Mouse (Mus musculus) erythroblast, embryonic 14.5 days (primary cell): ENCODE data around the gene Axin2. TPM values are rescaled to one million over a fixed set of nuclear protein-coding genes. Genes with fewer than 3 reads are reported as not detected.
A peak's percentile ranks its signal among the peaks of the same experiment; 100 is the strongest.
"Not testable (repeated sequence)": the region's sequence is repeated elsewhere in the genome, so short reads cannot be mapped to it uniquely, and the experiment has no call there.

Source experiments
- H3K27me3 ChIP-seq: 2 replicates; pipeline ENCODE4 v1.6.1; 2012; ENCODE audit warnings: inconsistent platforms; ENCODE audit not compliant: control insufficient read depth
- H3K36me3 ChIP-seq: 2 replicates; pipeline ENCODE4 v1.6.1; 2012; ENCODE audit warnings: mild to moderate bottlenecking, inconsistent platforms; ENCODE audit not compliant: control insufficient read depth
- H3K4me1 ChIP-seq: 2 replicates; pipeline ENCODE4 v1.6.1; 2012; ENCODE audit warnings: inconsistent platforms; ENCODE audit not compliant: control insufficient read depth
- H3K4me3 ChIP-seq: replicated peaks from 2 replicates; pipeline ENCODE3; 2012; ENCODE audit warnings: moderate library complexity, mild to moderate bottlenecking, inconsistent platforms
- H3K9me3 ChIP-seq: 2 replicates; pipeline ENCODE4 v1.6.1; 2012; ENCODE audit warnings: low read length, inconsistent platforms, mixed read lengths; ENCODE audit not compliant: control insufficient read depth
- GATA1 ChIP-seq: IDR thresholded peaks from 2 replicates; pipeline ENCODE4 v1.6.1; 2012; ENCODE audit warnings: low read length, inconsistent platforms, mixed read lengths
- TAL1 ChIP-seq: IDR thresholded peaks from 3 replicates; pipeline ENCODE4 v1.6.1; 2012; ENCODE audit warnings: low read length, inconsistent platforms, mixed read lengths
- polyA plus RNA-seq: library from polyadenylated mRNA; stranded (reverse); fragments of >175 nt; gene quantifications from 2 replicates; pipeline ENCODE4 v1.2.3, GENCODE M21; 2012

The Axin2 gene
- polyA plus RNA-seq: 0.01 and 0.03 TPM in 2 replicates

- peaks cover 4% of the 10 kb centered on the region for H3K9me3 ChIP-seq
- TF ChIP-seq GATA1 (no peak), TAL1 (no peak)
- peaks cover 65% of the 10 kb centered on the region for H3K27me3 ChIP-seq
- H3K36me3 ChIP-seq: no peaks in the 10 kb centered on the region
- no peaks in the 10 kb centered on the region; the same call in 1 of the 2 replicates for H3K4me1 ChIP-seq
- peak within 1 kb of the TSS; percentile 51 for H3K4me3 ChIP-seq
These were observed at the start of gene Axin2 for GRCm38 (mm10) chr11:108920158-108920635. Axin2 (plus strand) TSS chr11:108920349.

GRCm38 (mm10) chr11:108871284-108871683, 48.9 kb upstream of the Axin2 start:
- H3K27me3 ChIP-seq, H3K4me1 ChIP-seq: not testable (repeated sequence)

GRCm38 (mm10) chr11:108871748-108872147, 48.4 kb upstream of the Axin2 start:
- H3K36me3 ChIP-seq: no peaks in the 10 kb centered on the region
- no peak for TF ChIP-seq GATA1
- no peak for TF ChIP-seq TAL1
- no peaks in the 10 kb centered on the region for H3K27me3 ChIP-seq
- H3K4me3 ChIP-seq: no peak overlapping the region
- H3K9me3 ChIP-seq: no peaks in the 10 kb centered on the region
- no peaks in the 10 kb centered on the region for H3K4me1 ChIP-seq

More at GRCm38 (mm10) chr11:108871284-108871683, 48.9 kb upstream of the Axin2 start:
- H3K9me3 ChIP-seq, H3K36me3 ChIP-seq, H3K4me3 ChIP-seq: not testable (repeated sequence)

GRCm38 (mm10) chr11:108876633-108877205, 43.4 kb upstream of the Axin2 start:
- Histone ChIP-seq H3K4me3 (no peak overlapping the region), H3K4me1 (no peaks in the 10 kb centered on the region), H3K36me3 (no peaks in the 10 kb centered on the region), H3K9me3 (no peaks in the 10 kb centered on the region), H3K27me3 (no peaks in the 10 kb centered on the region)
- TF ChIP-seq GATA1: no peak
- TF ChIP-seq TAL1: no peak

GRCm38 (mm10) chr11:108877520-108877919, 42.6 kb upstream of the Axin2 start:
- TF ChIP-seq TAL1 (no peak), GATA1 (no peak)
- Histone ChIP-seq H3K4me1 (no peaks in the 10 kb centered on the region), H3K4me3 (no peak overlapping the region), H3K36me3 (no peaks in the 10 kb centered on the region), H3K9me3 (no peaks in the 10 kb centered on the region), H3K27me3 (no peaks in the 10 kb centered on the region)

GRCm38 (mm10) chr11:108880546-108880945, 39.6 kb upstream of the Axin2 start:
- H3K27me3 ChIP-seq: no peaks in the 10 kb centered on the region
- H3K9me3 ChIP-seq: no peaks in the 10 kb centered on the region
- H3K4me3 ChIP-seq: no peak overlapping the region
- H3K36me3 ChIP-seq: no peaks in the 10 kb centered on the region
- H3K4me1 ChIP-seq: no peaks in the 10 kb centered on the region
- TF ChIP-seq TAL1 (no peak), GATA1 (no peak)

- Histone ChIP-seq H3K4me1 (no peaks in the 10 kb centered on the region), H3K4me3 (no peak overlapping the region), H3K9me3 (no peaks in the 10 kb centered on the region), H3K27me3 (no peaks in the 10 kb centered on the region), H3K36me3 (no peaks in the 10 kb centered on the region)
- no peak for TF ChIP-seq TAL1
- TF ChIP-seq GATA1: no peak
These were observed 38.5 kb upstream of the Axin2 start for GRCm38 (mm10) chr11:108881662-108882061.

GRCm38 (mm10) chr11:108885276-108885896, 34.8 kb upstream of the Axin2 start:
- TF ChIP-seq TAL1: no peak
- TF ChIP-seq GATA1: no peak
- peaks cover 2% of the 10 kb centered on the region for H3K27me3 ChIP-seq
- H3K36me3 ChIP-seq: no peaks in the 10 kb centered on the region
- H3K9me3 ChIP-seq: no peaks in the 10 kb centered on the region
- no peaks in the 10 kb centered on the region for H3K4me1 ChIP-seq
- no peak overlapping the region for H3K4me3 ChIP-seq

GRCm38 (mm10) chr11:108886060-108886459, 34.1 kb upstream of the Axin2 start:
- Histone ChIP-seq H3K27me3 (peaks cover 3% of the 10 kb centered on the region), H3K4me3 (no peak overlapping the region), H3K4me1 (no peaks in the 10 kb centered on the region), H3K9me3 (no peaks in the 10 kb centered on the region), H3K36me3 (no peaks in the 10 kb centered on the region)
- TF ChIP-seq TAL1: no peak
- no peak for TF ChIP-seq GATA1
